Mouse (Mus musculus) midbrain, embryonic 14.5 days (tissue): ENCODE measurements around the gene Syne2. TPM values are rescaled to one million over a fixed set of nuclear protein-coding genes. Genes with fewer than 3 reads are reported as not detected.
A peak's percentile ranks its signal among the peaks of the same experiment; 100 is the strongest.

ENCODE experiments used
- ATAC-seq: fragments of 200-750 bp; cut with Nextera tagmentation; 2 replicates; pipeline ENCODE4 v1.8.0; 2017; ENCODE audit warnings: moderate number of reproducible peaks, moderate library complexity; ENCODE audit not compliant: low FRiP score, low TSS enrichment
- DNase-seq: peaks from one replicate; pipeline ENCODE4 v3.0.0-alpha.2; 2015
- H3K27ac ChIP-seq: fragments of 300-500 bp; sonication (generic); replicated peaks from 2 replicates; pipeline ENCODE4 v1.5.1; 2014; ENCODE audit warnings: mild to moderate bottlenecking, low read depth, low read length, moderate library complexity
- H3K27me3 ChIP-seq: fragments of 300-500 bp; sonication (generic); 2 replicates; pipeline ENCODE4 v1.6.1; 2014; ENCODE audit warnings: low read length, control low read depth, mixed read lengths; ENCODE audit not compliant: control insufficient read depth, insufficient read depth
- H3K36me3 ChIP-seq: fragments of 300-500 bp; sonication (generic); 2 replicates; pipeline ENCODE4 v1.6.1; 2014; ENCODE audit warnings: low read length, control low read depth; ENCODE audit not compliant: control insufficient read depth, insufficient read depth
- H3K4me1 ChIP-seq: fragments of 300-500 bp; sonication (generic); 2 replicates; pipeline ENCODE4 v1.6.1; 2014; ENCODE audit warnings: mild to moderate bottlenecking, antibody characterized with exemption, low read length, control low read depth; ENCODE audit not compliant: control insufficient read depth, insufficient read depth
- H3K4me2 ChIP-seq: fragments of 300-500 bp; sonication (generic); 2 replicates; pipeline ENCODE4 v1.6.1; 2014; ENCODE audit warnings: mild to moderate bottlenecking, low read length, moderate library complexity
- H3K4me3 ChIP-seq: fragments of 300-500 bp; sonication (generic); replicated peaks from 2 replicates; pipeline ENCODE4 v1.5.1; 2014; ENCODE audit warnings: low read depth, low read length
- H3K9ac ChIP-seq: fragments of 300-500 bp; sonication (generic); replicated peaks from 2 replicates; pipeline ENCODE4 v1.6.1; 2014; ENCODE audit warnings: mild to moderate bottlenecking, low read length, moderate library complexity
- H3K9me3 ChIP-seq: fragments of 300-500 bp; sonication (generic); 2 replicates; pipeline ENCODE4 v1.6.1; 2016; ENCODE audit warnings: low read length, control low read depth, mixed read lengths; ENCODE audit not compliant: control insufficient read depth
- WGBS: fragments of 180-500 bp; shearing (Covaris S2); extraction: QIAGEN DNeasy Blood & Tissue Kit; methylation state at CpG from one replicate; pipeline ENCODE4 v1.1.7; 2014; 5-methylcytosine and 5-hydroxymethylcytosine counted together
- polyA plus RNA-seq: library from polyadenylated mRNA; unstranded; fragments of >200 nt; fragmentation: Nextera tagmentation; extraction: Ambion mirVana; gene quantifications from 2 replicates; pipeline ENCODE4 v1.2.1, GENCODE M21; 2014

Gene Syne2
- polyA plus RNA-seq, 1 experiment from 2014 or later = 63.5 TPM

GRCm38 (mm10) chr12:75852384-75852783, 34.5 kb downstream of the Syne2 start:
- Histone ChIP-seq H3K4me1 (peaks cover 3% of the 10 kb centered on the region; the same call in 1 of the 2 replicates), H3K36me3 (no peaks in the 10 kb centered on the region), H3K4me2 (no peak overlapping the region), H3K9me3 (no peaks in the 10 kb centered on the region), H3K4me3 (no peak overlapping the region), H3K27me3 (no peaks in the 10 kb centered on the region), H3K9ac (no peak overlapping the region), H3K27ac (no peak overlapping the region)
- WGBS = 50% methylated on average over 6 of the region's 6 CpGs
- ATAC-seq (no peak), DNase-seq (no peak)

GRCm38 (mm10) chr12:75853559-75853958, 35.6 kb downstream of the Syne2 start:
- DNase-seq (peak; percentile 28), ATAC-seq (no peak)
- Histone ChIP-seq H3K9ac (no peak overlapping the region), H3K27ac (0 out of 2 replicates have a peak overlapping the region, but pooled peaks have one; percentile 32), H3K27me3 (no peaks in the 10 kb centered on the region), H3K9me3 (no peaks in the 10 kb centered on the region), H3K4me2 (no peak overlapping the region), H3K4me3 (no peak overlapping the region), H3K4me1 (peaks cover 3% of the 10 kb centered on the region; the same call in 1 of the 2 replicates), H3K36me3 (no peaks in the 10 kb centered on the region)
- 74% methylated on average over 8 of the region's 8 CpGs for WGBS

- Histone ChIP-seq H3K27me3 (no peaks in the 10 kb centered on the region), H3K27ac (no peak overlapping the region), H3K4me3 (no peak overlapping the region), H3K4me2 (no peak overlapping the region), H3K4me1 (peaks cover 3% of the 10 kb centered on the region; the same call in 1 of the 2 replicates), H3K9me3 (no peaks in the 10 kb centered on the region), H3K9ac (no peak overlapping the region), H3K36me3 (no peaks in the 10 kb centered on the region)
- DNase-seq = peak; percentile 40
- WGBS = 35% methylated on average over 7 of the region's 7 CpGs
- ATAC-seq = no peak; the same call in 1 of the 2 replicates
Observed at GRCm38 (mm10) chr12:75855051-75855453, 37.1 kb downstream of the Syne2 start.

DNA sequence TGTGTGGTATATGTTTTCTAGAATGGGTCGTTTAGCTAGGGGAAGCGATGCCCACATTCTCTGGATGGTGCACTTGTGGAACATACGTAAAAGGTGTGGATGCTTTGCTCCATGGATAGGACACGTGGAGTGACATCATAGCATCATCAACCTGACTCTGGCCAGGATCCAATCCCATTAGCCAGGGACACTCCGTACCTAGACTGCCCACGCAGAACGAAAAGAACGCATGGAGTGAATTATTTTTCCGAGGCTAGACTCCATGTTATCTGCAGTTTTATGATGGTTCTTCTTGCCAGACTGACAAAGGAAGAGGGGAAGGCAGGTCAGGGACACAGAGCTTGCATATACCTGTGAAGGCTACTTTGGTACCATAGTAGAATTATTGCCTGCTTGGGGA, 37.7 kb downstream of the Syne2 start:
- H3K9ac ChIP-seq = no peak overlapping the region
- no peak overlapping the region for H3K4me2 ChIP-seq
- H3K4me3 ChIP-seq = no peak overlapping the region
- WGBS = 88% methylated on average over 9 of the region's 9 CpGs
- H3K4me1 ChIP-seq = peaks cover 3% of the 10 kb centered on the region; the same call in 1 of the 2 replicates
- ATAC-seq = no peak
- H3K9me3 ChIP-seq = no peaks in the 10 kb centered on the region
- H3K27me3 ChIP-seq = no peaks in the 10 kb centered on the region
- DNase-seq = no peak
- no peak overlapping the region for H3K27ac ChIP-seq
- H3K36me3 ChIP-seq = no peaks in the 10 kb centered on the region

- peaks cover 3% of the 10 kb centered on the region; the same call in 1 of the 2 replicates for H3K4me1 ChIP-seq
- H3K27me3 ChIP-seq = no peaks in the 10 kb centered on the region
- DNase-seq (no peak), ATAC-seq (no peak)
- H3K27ac ChIP-seq = no peak overlapping the region
- no peak overlapping the region for H3K9ac ChIP-seq
- H3K4me2 ChIP-seq = no peak overlapping the region
- no peaks in the 10 kb centered on the region for H3K9me3 ChIP-seq
- no peaks in the 10 kb centered on the region for H3K36me3 ChIP-seq
- no peak overlapping the region for H3K4me3 ChIP-seq
- WGBS = 67% methylated on average over 14 of the region's 14 CpGs
Observed at GRCm38 (mm10) chr12:75856096-75856868, 38.3 kb downstream of the Syne2 start.

GRCm38 (mm10) chr12:75859936-75860335, 42.0 kb downstream of the Syne2 start:
- H3K4me2 ChIP-seq = no peak overlapping the region
- H3K27ac ChIP-seq = no peak overlapping the region
- no peaks in the 10 kb centered on the region for H3K36me3 ChIP-seq
- no peaks in the 10 kb centered on the region for H3K27me3 ChIP-seq
- no peak overlapping the region for H3K4me3 ChIP-seq
- H3K9me3 ChIP-seq = no peaks in the 10 kb centered on the region
- DNase-seq (no peak), ATAC-seq (no peak)
- WGBS = 95% methylated on average over 10 of the region's 11 CpGs
- H3K4me1 ChIP-seq = peaks cover 2% of the 10 kb centered on the region; the same call in 1 of the 2 replicates
- H3K9ac ChIP-seq = no peak overlapping the region

- Histone ChIP-seq H3K4me3 (no peak overlapping the region), H3K4me1 (no peaks in the 10 kb centered on the region), H3K27me3 (no peaks in the 10 kb centered on the region), H3K9ac (no peak overlapping the region), H3K36me3 (no peaks in the 10 kb centered on the region), H3K27ac (no peak overlapping the region), H3K4me2 (no peak overlapping the region), H3K9me3 (no peaks in the 10 kb centered on the region)
- DNase-seq = no peak
- WGBS = 89% methylated on average over 6 of the region's 6 CpGs
- no peak for ATAC-seq
Observed at GRCm38 (mm10) chr12:75860843-75861242, 42.9 kb downstream of the Syne2 start.

- ATAC-seq = no peak
- H3K36me3 ChIP-seq = no peaks in the 10 kb centered on the region
- no peak overlapping the region for H3K4me3 ChIP-seq
- H3K9ac ChIP-seq = no peak overlapping the region
- H3K4me2 ChIP-seq = no peak overlapping the region
- H3K27me3 ChIP-seq = no peaks in the 10 kb centered on the region
- no peak overlapping the region for H3K27ac ChIP-seq
- DNase-seq = no peak
- H3K9me3 ChIP-seq = no peaks in the 10 kb centered on the region
- 89% methylated on average over 2 of the region's 2 CpGs for WGBS
- no peaks in the 10 kb centered on the region; the same call in 1 of the 2 replicates for H3K4me1 ChIP-seq
Observed at GRCm38 (mm10) chr12:75865166-75865565, 47.2 kb downstream of the Syne2 start.
